Mouse (Mus musculus): ENCODE measurements around the gene Ccdc22. TPM values are rescaled to one million over a fixed set of nuclear protein-coding genes. Genes with fewer than 3 reads are reported as not detected.

Ccdc22 gene
- total RNA-seq (2023) = 33.1 TPM

DNA sequence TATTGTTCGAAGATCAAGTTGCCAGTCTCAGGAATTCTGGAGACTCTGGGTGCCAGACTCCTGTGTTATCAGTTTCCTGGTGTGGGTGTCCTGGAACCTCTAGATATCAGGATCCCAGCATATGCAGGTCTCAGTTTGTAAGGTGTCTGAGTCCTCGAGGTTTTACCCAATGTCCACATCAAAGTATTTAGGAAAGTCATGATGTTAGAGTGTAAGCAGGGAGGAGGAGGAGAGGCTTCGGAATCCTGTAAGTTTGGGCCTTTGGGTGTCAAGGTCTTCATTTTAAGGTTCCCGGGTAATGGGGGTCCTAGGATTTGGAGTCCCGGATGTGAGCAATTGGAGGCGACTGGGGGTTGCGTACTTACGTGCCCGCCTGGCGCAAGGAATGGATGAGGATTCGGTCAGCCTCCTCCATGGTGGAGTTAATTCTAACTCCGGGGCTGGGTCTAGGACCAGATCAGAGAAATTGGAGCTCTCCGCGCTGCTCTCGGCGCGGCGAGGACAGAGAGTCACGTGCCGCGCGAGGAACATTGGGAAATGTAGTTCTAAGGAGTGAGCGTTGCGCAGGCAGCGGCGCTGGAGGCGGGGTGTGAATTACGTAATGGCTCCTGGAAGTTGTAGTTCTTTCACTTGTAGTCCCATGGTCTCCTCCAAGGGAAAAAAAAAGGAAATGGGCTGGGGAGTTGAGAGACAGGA, at the start of gene Ccdc22:
Ccdc22 (minus strand) TSS at position 639 of the 696 bp plus-strand sequence.

DNA sequence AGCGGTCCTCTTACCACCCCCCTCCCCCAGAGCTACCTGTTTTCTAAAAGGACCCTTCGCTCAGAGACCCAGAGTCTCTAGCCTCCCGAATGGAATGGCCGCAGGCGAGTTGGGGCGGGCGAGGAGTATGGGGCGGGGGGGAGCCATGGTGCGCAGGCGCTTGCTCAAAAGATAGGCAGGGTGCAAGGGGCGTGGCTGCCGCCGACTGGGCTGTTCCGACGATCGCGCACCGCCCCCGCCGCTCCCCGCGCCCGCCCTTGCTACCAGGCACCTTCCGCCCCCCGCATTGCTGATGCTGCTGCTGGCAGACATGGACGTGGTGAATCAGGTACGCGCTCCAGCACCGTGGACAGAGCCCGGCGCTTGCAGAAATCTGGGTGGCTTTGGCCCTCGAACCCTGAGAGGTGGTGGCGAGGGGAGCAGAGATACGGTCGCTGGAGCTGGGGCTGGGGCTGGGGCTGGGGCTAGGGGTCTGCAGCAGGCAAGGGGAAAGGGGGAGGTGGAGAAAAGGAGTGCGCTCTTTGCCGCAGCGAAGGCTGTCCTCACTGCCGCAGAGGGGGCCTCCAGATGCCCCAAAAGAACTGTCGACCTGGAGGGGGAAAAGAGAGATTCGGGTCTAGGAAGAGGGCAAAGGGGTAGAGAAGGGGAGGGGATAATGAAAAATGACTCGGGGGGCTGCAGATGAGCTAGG, 33.2 kb upstream of the Ccdc22 start, which contains the start of gene Syp:
Syp (plus strand) TSS at position 71 of the 691 bp plus-strand sequence.

DNA sequence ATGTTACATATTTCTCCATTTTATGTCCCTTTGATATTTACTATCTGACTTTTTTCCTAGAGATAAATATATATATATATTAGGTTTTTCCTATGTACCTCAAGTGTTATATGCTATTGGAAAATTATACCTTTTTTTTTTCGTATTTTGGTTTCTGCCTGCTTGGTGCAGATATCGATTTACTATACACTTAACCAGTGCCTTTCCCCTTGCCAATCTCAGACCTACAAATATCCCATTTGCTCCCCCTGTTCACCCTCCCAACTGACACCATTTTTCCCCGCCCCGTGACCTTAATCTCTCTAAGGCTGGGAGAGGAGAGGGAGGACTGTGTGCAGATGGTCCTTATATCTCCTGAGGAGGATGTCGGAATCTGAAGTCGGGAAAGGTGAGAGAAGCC, 1.5 kb upstream of the Ccdc22 start, which contains the start of gene Cacna1f:
Cacna1f (plus strand) TSS at position 301 of the 400 bp plus-strand sequence.

DNA sequence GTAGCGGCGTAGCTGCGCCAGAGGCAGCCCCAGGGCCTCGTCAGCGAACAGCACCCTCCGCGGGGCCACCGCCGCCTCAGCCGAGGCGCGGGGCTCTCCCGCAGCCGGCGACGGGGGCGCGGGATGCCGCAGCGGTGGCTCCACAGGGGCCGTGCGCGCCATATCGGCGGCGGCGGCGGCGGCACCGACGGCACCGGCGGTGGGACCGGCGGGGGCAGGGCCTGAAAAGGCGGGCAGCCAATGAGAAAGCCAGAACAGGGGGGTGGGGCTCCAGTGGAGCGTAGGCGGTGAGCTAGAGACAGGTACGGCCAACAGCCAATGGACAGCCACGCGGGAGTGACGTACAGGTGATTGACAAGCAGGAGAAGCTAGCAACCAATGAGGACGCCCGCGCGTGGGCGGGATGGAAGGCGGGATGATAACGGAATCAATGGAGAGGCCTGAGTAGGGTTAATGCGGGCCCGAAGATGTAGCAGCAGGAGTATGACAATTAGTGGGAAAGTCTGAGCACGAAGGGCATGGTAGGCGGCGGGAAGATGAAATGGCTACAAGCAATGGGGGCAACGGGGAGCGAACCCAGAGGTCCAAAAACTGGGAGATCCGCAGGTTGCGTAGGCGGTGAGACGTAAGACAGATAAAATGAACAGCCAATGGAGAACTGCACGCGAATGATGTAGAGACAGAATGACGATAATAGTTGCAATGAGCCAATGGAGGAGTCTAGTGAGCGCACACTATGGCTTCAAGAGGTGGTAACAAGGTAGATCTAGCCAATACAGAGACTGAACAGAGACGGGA, 31.0 kb downstream of the Ccdc22 start, which contains the start of gene Ppp1r3f:
Ppp1r3f (minus strand) TSS at position 197 of the 798 bp plus-strand sequence.

DNA sequence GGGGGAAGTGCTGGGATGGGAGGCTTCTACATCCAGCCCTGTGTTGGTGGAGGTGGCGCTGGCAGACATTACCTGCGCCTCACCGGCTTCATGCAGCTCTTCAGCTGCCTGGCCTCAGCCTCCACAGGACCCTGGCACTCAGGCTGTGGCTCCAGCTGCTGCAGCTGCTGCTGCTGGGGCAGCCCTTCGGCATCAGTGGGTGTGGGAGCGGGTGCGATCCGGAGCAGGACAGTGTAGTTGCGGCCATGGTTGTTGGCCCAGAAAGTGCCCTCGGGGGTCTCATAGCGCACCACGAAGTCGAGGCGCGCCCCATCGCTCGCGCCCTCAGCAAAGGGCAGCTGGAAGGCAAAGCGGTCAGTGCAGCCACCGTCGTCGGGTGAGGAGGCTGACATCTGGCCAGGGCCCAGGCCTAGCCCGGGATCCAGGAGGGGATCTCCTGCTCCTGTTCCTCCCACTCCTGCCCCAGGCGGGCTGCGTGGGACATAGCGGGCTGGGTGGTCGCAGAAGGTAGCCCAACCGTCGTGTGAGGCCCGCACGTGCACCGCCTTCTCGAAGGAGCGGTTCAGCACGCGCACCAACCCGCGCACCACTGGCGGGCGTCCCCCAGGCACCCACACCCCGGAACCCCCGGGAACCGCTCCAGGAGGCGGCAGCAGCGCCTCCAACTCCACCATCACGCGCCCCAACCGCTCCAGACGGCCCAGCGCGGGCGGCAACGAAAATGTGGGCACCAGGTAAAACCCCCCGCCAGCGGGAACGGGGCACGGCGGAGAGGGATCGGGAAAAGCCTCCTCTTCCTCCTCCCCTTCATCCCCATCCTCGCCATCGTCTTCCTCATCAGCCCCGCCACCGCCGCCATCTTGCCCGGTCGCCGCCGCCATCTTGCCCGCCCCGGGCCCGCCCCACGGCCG, 31.9 kb downstream of the Ccdc22 start, which contains the start of gene Foxp3:
Foxp3 (plus strand) TSS at position 469 of the 911 bp plus-strand sequence.

Other genes starting within 250 kb of the Ccdc22 start
- 0.91 TPM for gene Usp27x, start 229.7 kb downstream of the Ccdc22 start, total RNA-seq (2023)
- 8.7 TPM for gene Foxp3, start 31.9 kb downstream of the Ccdc22 start, total RNA-seq (2023)
- 21.7 TPM for gene Ppp1r3f, start 31.2 kb downstream of the Ccdc22 start, total RNA-seq (2023)
- not detected for gene Cacna1f, start 1.6 kb upstream of the Ccdc22 start, total RNA-seq (2023)
- 0.79 TPM for gene Syp, start 33.0 kb upstream of the Ccdc22 start, total RNA-seq (2023)
- 29.9 TPM for gene Prickle3, start 51.7 kb upstream of the Ccdc22 start, total RNA-seq (2023)
- 35.7 TPM for gene Plp2, start 65.9 kb upstream of the Ccdc22 start, total RNA-seq (2023)
- gene Magix, start 75.7 kb upstream of the Ccdc22 start, total RNA-seq (2023) = not detected
- gene Gpkow, start 91.6 kb upstream of the Ccdc22 start, total RNA-seq (2023) = 47.4 TPM
- 131 TPM for gene Wdr45, start 108.8 kb upstream of the Ccdc22 start, total RNA-seq (2023)
- not detected for gene Gm45208, start 116.7 kb upstream of the Ccdc22 start, total RNA-seq (2023)
- 13.0 TPM for gene Praf2, start 122.9 kb upstream of the Ccdc22 start, total RNA-seq (2023)
- gene Ccdc120, start 145.4 kb upstream of the Ccdc22 start, total RNA-seq (2023) = not detected
- gene Tfe3, start 157.0 kb upstream of the Ccdc22 start, total RNA-seq (2023) = 23.5 TPM
- gene Gripap1, start 184.2 kb upstream of the Ccdc22 start, total RNA-seq (2023) = 151 TPM
- gene Kcnd1, start 216.8 kb upstream of the Ccdc22 start, total RNA-seq (2023) = 1.4 TPM
- gene Otud5, start 235.8 kb upstream of the Ccdc22 start, total RNA-seq (2023) = 191 TPM

All from CD4-positive naive resting alpha-beta T cell, adult 76 days (primary cell).